Mouse (Mus musculus): ENCODE data around the gene Taar5. TPM values are rescaled to one million over a fixed set of nuclear protein-coding genes. Genes with fewer than 3 reads are reported as not detected.

The Taar5 gene
- total RNA-seq, 1 experiment = not detected

DNA sequence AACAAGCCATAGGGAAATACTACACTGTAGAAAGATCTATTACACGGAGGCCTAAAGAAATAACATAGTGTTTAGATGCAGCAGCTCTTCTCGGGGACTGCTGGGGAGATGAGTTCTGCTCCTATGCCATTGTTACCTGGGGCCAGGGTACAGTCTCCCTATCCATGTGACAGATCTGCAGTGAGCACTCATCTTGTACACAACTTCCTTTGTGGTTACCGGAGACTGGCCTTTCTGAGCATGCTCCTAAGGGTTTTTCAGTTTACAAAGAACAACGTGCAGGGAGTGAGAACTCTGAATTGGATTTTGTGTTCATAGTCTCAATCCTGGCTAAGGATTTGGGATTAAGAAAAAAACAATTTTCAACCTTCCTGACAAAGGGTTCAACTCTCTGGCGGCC lies 15.9 kb downstream of the Taar5 start:
- no peaks in the 10 kb centered on the region for H3K36me3 ChIP-seq (ENCODE audit: control insufficient read depth, insufficient read depth, low read length, poor library complexity, severe bottlenecking)
- no peak overlapping the region for H3K27ac ChIP-seq (ENCODE audit: insufficient read depth, low read depth, low read length, poor library complexity, severe bottlenecking)
- H3K4me1 ChIP-seq (ENCODE audit: control insufficient read depth in 2 of 2, insufficient read depth in 2 of 2, low read length in 2 of 2, poor library complexity in 1 of 2) = no peaks in the 10 kb centered on the region
- in situ Hi-C loops (cut with MboI; ENCODE audit: low sequenced_read_pairs in 2 of 2, unreplicated experiment in 2 of 2) = no loop called here
- H3K9me3 ChIP-seq (ENCODE audit: control insufficient read depth, insufficient read depth, low read depth, low read length) = no peaks in the 10 kb centered on the region
- no peak overlapping the region for H3K4me3 ChIP-seq (ENCODE audit: insufficient read depth in 1 of 2, low read depth in 1 of 2, low read length in 2 of 2, poor library complexity in 1 of 2, severe bottlenecking in 1 of 2)
- TF ChIP-seq HCFC1 (IDR thresholded peaks at IDR 0.05; ENCODE audit: borderline replicate concordance, insufficient read depth, low read length) (no peak), MAFK (IDR thresholded peaks at IDR 0.05; ENCODE audit: insufficient read depth, low read depth, low read length) (no peak), ZC3H11A (IDR thresholded peaks at IDR 0.05; ENCODE audit: borderline replicate concordance, low read depth, low read length) (no peak), CHD2 (IDR thresholded peaks at IDR 0.05; ENCODE audit: low read depth, low read length) (no peak), ZNF384 (IDR thresholded peaks at IDR 0.05; ENCODE audit: low read depth, low read length) (no peak)
- no peak overlapping the region for H3K9ac ChIP-seq (ENCODE audit: insufficient read depth, low read depth, low read length, poor library complexity, severe bottlenecking)
- no peak for DNase-seq (ENCODE audit: low read depth, low spot score)

GRCm38 (mm10) chr10:23993381-23993780 lies 22.9 kb downstream of the Taar5 start, which contains the start of gene Taar7a:
Taar7a (minus strand) TSS chr10:23993481.
- TF ChIP-seq ZNF384 (IDR thresholded peaks at IDR 0.05; ENCODE audit: low read depth, low read length) = no peak
- TF ChIP-seq HCFC1 (IDR thresholded peaks at IDR 0.05; ENCODE audit: borderline replicate concordance, insufficient read depth, low read length) = no peak
- no peak for TF ChIP-seq CHD2 (IDR thresholded peaks at IDR 0.05; ENCODE audit: low read depth, low read length)
- no peak for TF ChIP-seq ZC3H11A (IDR thresholded peaks at IDR 0.05; ENCODE audit: borderline replicate concordance, low read depth, low read length)
- TF ChIP-seq MAFK (IDR thresholded peaks at IDR 0.05; ENCODE audit: insufficient read depth, low read depth, low read length) = no peak
- Histone ChIP-seq H3K4me3 (ENCODE audit: insufficient read depth in 1 of 2, low read depth in 1 of 2, low read length in 2 of 2, poor library complexity in 1 of 2, severe bottlenecking in 1 of 2) (no peak within 1 kb of the TSS), H3K9me3 (ENCODE audit: control insufficient read depth, insufficient read depth, low read depth, low read length) (no peaks in the 10 kb centered on the region), H3K36me3 (ENCODE audit: control insufficient read depth, insufficient read depth, low read length, poor library complexity, severe bottlenecking) (no peaks in the 10 kb centered on the region), H3K9ac (ENCODE audit: insufficient read depth, low read depth, low read length, poor library complexity, severe bottlenecking) (no peak within 1 kb of the TSS), H3K27ac (ENCODE audit: insufficient read depth, low read depth, low read length, poor library complexity, severe bottlenecking) (no peak within 1 kb of the TSS), H3K4me1 (ENCODE audit: control insufficient read depth in 2 of 2, insufficient read depth in 2 of 2, low read length in 2 of 2, poor library complexity in 1 of 2) (no peaks in the 10 kb centered on the region)
- in situ Hi-C loops (cut with MboI; ENCODE audit: low sequenced_read_pairs in 2 of 2, unreplicated experiment in 2 of 2) = no loop called here
- no peak for DNase-seq (ENCODE audit: low read depth, low spot score)

DNA sequence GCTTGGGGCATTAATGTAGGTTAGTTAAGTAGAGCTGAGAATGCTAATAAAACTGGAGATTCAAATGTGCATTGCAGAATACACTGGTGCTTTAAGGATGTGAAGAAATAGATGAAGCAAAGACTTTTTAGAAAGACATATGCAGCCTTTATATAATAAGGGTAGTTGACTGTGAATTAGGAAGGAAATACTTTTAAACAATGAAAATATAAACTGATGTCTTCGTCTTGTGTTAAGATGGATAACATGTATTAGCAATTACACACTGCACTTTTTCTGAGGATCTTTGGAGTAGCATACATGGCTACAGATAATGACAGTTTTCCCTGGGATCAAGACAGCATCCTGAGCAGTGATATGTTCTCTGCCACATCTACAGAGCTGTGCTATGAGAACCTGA lies 29.1 kb downstream of the Taar5 start, which contains the start of gene Taar7b:
Gene Taar7b (plus strand): TSS at position 301 of the 400 bp plus-strand sequence.
- Histone ChIP-seq H3K4me1 (ENCODE audit: control insufficient read depth in 2 of 2, insufficient read depth in 2 of 2, low read length in 2 of 2, poor library complexity in 1 of 2) (no peaks in the 10 kb centered on the region), H3K27ac (ENCODE audit: insufficient read depth, low read depth, low read length, poor library complexity, severe bottlenecking) (no peak within 1 kb of the TSS), H3K9ac (ENCODE audit: insufficient read depth, low read depth, low read length, poor library complexity, severe bottlenecking) (no peak within 1 kb of the TSS), H3K36me3 (ENCODE audit: control insufficient read depth, insufficient read depth, low read length, poor library complexity, severe bottlenecking) (no peaks in the 10 kb centered on the region), H3K4me3 (ENCODE audit: insufficient read depth in 1 of 2, low read depth in 1 of 2, low read length in 2 of 2, poor library complexity in 1 of 2, severe bottlenecking in 1 of 2) (no peak within 1 kb of the TSS), H3K9me3 (ENCODE audit: control insufficient read depth, insufficient read depth, low read depth, low read length) (no peaks in the 10 kb centered on the region)
- DNase-seq (ENCODE audit: low read depth, low spot score) = no peak
- TF ChIP-seq HCFC1 (IDR thresholded peaks at IDR 0.05; ENCODE audit: borderline replicate concordance, insufficient read depth, low read length) = no peak
- no peak for TF ChIP-seq ZNF384 (IDR thresholded peaks at IDR 0.05; ENCODE audit: low read depth, low read length)
- TF ChIP-seq ZC3H11A (IDR thresholded peaks at IDR 0.05; ENCODE audit: borderline replicate concordance, low read depth, low read length) = no peak
- no peak for TF ChIP-seq CHD2 (IDR thresholded peaks at IDR 0.05; ENCODE audit: low read depth, low read length)
- TF ChIP-seq MAFK (IDR thresholded peaks at IDR 0.05; ENCODE audit: insufficient read depth, low read depth, low read length) = no peak
- in situ Hi-C loops (cut with MboI; ENCODE audit: low sequenced_read_pairs in 2 of 2, unreplicated experiment in 2 of 2) = no loop called here

DNA sequence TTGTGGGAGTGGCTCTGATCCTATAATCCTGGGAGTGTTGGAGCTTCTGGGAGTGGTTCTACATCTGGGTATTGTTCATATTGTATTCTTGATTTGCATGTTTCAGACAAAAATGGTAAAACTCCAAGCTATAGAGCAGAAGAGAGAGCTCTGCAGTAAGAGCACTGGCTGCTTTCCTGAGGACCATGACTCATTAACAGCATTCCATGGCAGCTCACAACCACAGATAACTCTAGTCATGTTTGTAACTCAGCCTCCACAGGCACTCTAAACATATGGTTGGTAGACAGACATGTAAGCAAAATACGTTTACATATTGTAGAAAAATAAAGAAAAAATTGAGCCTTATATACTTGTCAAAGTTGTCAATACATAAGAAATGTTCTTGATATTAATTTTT lies 35.9 kb downstream of the Taar5 start:
- TF ChIP-seq CHD2 (IDR thresholded peaks at IDR 0.05; ENCODE audit: low read depth, low read length) = no peak
- no peak for TF ChIP-seq ZC3H11A (IDR thresholded peaks at IDR 0.05; ENCODE audit: borderline replicate concordance, low read depth, low read length)
- no peak for TF ChIP-seq HCFC1 (IDR thresholded peaks at IDR 0.05; ENCODE audit: borderline replicate concordance, insufficient read depth, low read length)
- TF ChIP-seq MAFK (IDR thresholded peaks at IDR 0.05; ENCODE audit: insufficient read depth, low read depth, low read length) = no peak
- TF ChIP-seq ZNF384 (IDR thresholded peaks at IDR 0.05; ENCODE audit: low read depth, low read length) = no peak
- Histone ChIP-seq H3K9ac (ENCODE audit: insufficient read depth, low read depth, low read length, poor library complexity, severe bottlenecking) (no peak overlapping the region), H3K36me3 (ENCODE audit: control insufficient read depth, insufficient read depth, low read length, poor library complexity, severe bottlenecking) (no peaks in the 10 kb centered on the region), H3K4me3 (ENCODE audit: insufficient read depth in 1 of 2, low read depth in 1 of 2, low read length in 2 of 2, poor library complexity in 1 of 2, severe bottlenecking in 1 of 2) (no peak overlapping the region), H3K27ac (ENCODE audit: insufficient read depth, low read depth, low read length, poor library complexity, severe bottlenecking) (no peak overlapping the region), H3K4me1 (ENCODE audit: control insufficient read depth in 2 of 2, insufficient read depth in 2 of 2, low read length in 2 of 2, poor library complexity in 1 of 2) (no peaks in the 10 kb centered on the region), H3K9me3 (ENCODE audit: control insufficient read depth, insufficient read depth, low read depth, low read length) (no peaks in the 10 kb centered on the region)
- in situ Hi-C loops (cut with MboI; ENCODE audit: low sequenced_read_pairs in 2 of 2, unreplicated experiment in 2 of 2) = no loop called here
- DNase-seq (ENCODE audit: low read depth, low spot score) = no peak

- in situ Hi-C loops (cut with MboI; ENCODE audit: low sequenced_read_pairs in 2 of 2, unreplicated experiment in 2 of 2) = no loop called here
- H3K4me1 ChIP-seq (ENCODE audit: control insufficient read depth in 2 of 2, insufficient read depth in 2 of 2, low read length in 2 of 2, poor library complexity in 1 of 2) = no peaks in the 10 kb centered on the region
- TF ChIP-seq MAFK (IDR thresholded peaks at IDR 0.05; ENCODE audit: insufficient read depth, low read depth, low read length) (no peak), CHD2 (IDR thresholded peaks at IDR 0.05; ENCODE audit: low read depth, low read length) (no peak), ZC3H11A (IDR thresholded peaks at IDR 0.05; ENCODE audit: borderline replicate concordance, low read depth, low read length) (no peak), HCFC1 (IDR thresholded peaks at IDR 0.05; ENCODE audit: borderline replicate concordance, insufficient read depth, low read length) (no peak), ZNF384 (IDR thresholded peaks at IDR 0.05; ENCODE audit: low read depth, low read length) (no peak)
- H3K27ac ChIP-seq (ENCODE audit: insufficient read depth, low read depth, low read length, poor library complexity, severe bottlenecking) = no peak overlapping the region
- H3K36me3 ChIP-seq (ENCODE audit: control insufficient read depth, insufficient read depth, low read length, poor library complexity, severe bottlenecking) = no peaks in the 10 kb centered on the region
- no peak for DNase-seq (ENCODE audit: low read depth, low spot score)
- no peak overlapping the region for H3K9ac ChIP-seq (ENCODE audit: insufficient read depth, low read depth, low read length, poor library complexity, severe bottlenecking)
- no peaks in the 10 kb centered on the region for H3K9me3 ChIP-seq (ENCODE audit: control insufficient read depth, insufficient read depth, low read depth, low read length)
- H3K4me3 ChIP-seq (ENCODE audit: insufficient read depth in 1 of 2, low read depth in 1 of 2, low read length in 2 of 2, poor library complexity in 1 of 2, severe bottlenecking in 1 of 2) = no peak overlapping the region
Observed at GRCm38 (mm10) chr10:24007034-24007433, 36.5 kb downstream of the Taar5 start.
